Mouse (Mus musculus) left cerebral cortex, adult 18-20 months (tissue): ENCODE data around the gene Slc25a23. TPM values are rescaled to one million over a fixed set of nuclear protein-coding genes. Genes with fewer than 3 reads are reported as not detected.

Experiments used
- DNase-seq, 2 experiments: peaks; one replicate each; pipeline ENCODE4 v3.0.0; 2021 to 2022; ENCODE audit warnings: low spot score in 2 of 2, mixed read lengths in 1 of 2
- long read RNA-seq, 2 experiments: library from polyadenylated mRNA; stranded (forward); transcript quantifications; one replicate each; pipeline ENCODE4 v2.0.0; 2021
- total RNA-seq, 2 experiments: library from RNA; stranded (reverse); gene quantifications; 2 replicates each; pipeline ENCODE4 v1.2.3; 2021

Gene Slc25a23
- total RNA-seq: 100 to 1,000 TPM; 314 to 325 TPM
- long read RNA-seq, experiment 1, transcript Slc25a23-201 (10 exons, 3,362 nt): major isoform, 65 of 150 reads
- long read RNA-seq, experiment 1, partial matches to known transcripts: 30 of 150 reads
- long read RNA-seq, experiment 1, other reads (novel, unspliced or antisense): 50 of 150 reads
- long read RNA-seq, experiment 2, transcript Slc25a23-201 (10 exons, 3,362 nt): major isoform, 39 of 95 reads
- long read RNA-seq, experiment 2, partial matches to known transcripts: 22 of 95 reads
- long read RNA-seq, experiment 2, other reads (novel, unspliced or antisense): 32 of 95 reads

GRCm38 (mm10) chr17:57059486-57059977, at the start of gene Slc25a23:
Gene Slc25a23 (minus strand): TSS chr17:57059863.
- DNase-seq: peak; percentile 63 to 74

- DNase-seq: no peak
These were observed 49.1 kb upstream of the Slc25a23 start for GRCm38 (mm10) chr17:57108666-57109171.

GRCm38 (mm10) chr17:57108040-57108665, 48.5 kb upstream of the Slc25a23 start:
- DNase-seq: no peak

GRCm38 (mm10) chr17:57107064-57107463, 47.4 kb upstream of the Slc25a23 start:
- no peak for DNase-seq

GRCm38 (mm10) chr17:57106035-57106368, 46.3 kb upstream of the Slc25a23 start:
- no peak for DNase-seq

- peak; percentile 9 to 29 for DNase-seq
These were observed 45.7 kb upstream of the Slc25a23 start, which contains the start of gene Tnfsf9 for GRCm38 (mm10) chr17:57105181-57106034. Gene Tnfsf9 (plus strand): TSS chr17:57105325.

- no peak for DNase-seq
These were observed 44.8 kb upstream of the Slc25a23 start for GRCm38 (mm10) chr17:57104496-57104895.

GRCm38 (mm10) chr17:57102276-57102675, 42.6 kb upstream of the Slc25a23 start:
- DNase-seq: no peak

GRCm38 (mm10) chr17:57099629-57100325, 40.1 kb upstream of the Slc25a23 start:
- no peak for DNase-seq

GRCm38 (mm10) chr17:57098321-57098720, 38.7 kb upstream of the Slc25a23 start:
- no peak for DNase-seq

- peak; percentile 86 to 89 for DNase-seq
These were observed 36.9 kb upstream of the Slc25a23 start for GRCm38 (mm10) chr17:57096623-57096920.

GRCm38 (mm10) chr17:57095855-57096622, 36.4 kb upstream of the Slc25a23 start:
- no peak for DNase-seq

GRCm38 (mm10) chr17:57094222-57094621, 34.6 kb upstream of the Slc25a23 start:
- DNase-seq: no peak

- peak; percentile 89 to 90 for DNase-seq
These were observed 27.6 kb upstream of the Slc25a23 start, which contains the start of gene Tubb4a for GRCm38 (mm10) chr17:57087049-57087832. Gene Tubb4a (minus strand): TSS chr17:57087782.

GRCm38 (mm10) chr17:57085970-57086757, 26.5 kb upstream of the Slc25a23 start:
- no peak for DNase-seq

GRCm38 (mm10) chr17:57082481-57082880, 22.8 kb upstream of the Slc25a23 start:
- DNase-seq: no peak

- no peak for DNase-seq
These were observed 21.7 kb upstream of the Slc25a23 start for GRCm38 (mm10) chr17:57081234-57081842.

- DNase-seq: no peak
These were observed 20.3 kb upstream of the Slc25a23 start for GRCm38 (mm10) chr17:57079919-57080318.
